Comparison of ENCODE assay signal across 10 mouse cellular contexts in genomic region chr1:190045797-190046196, GRCm38 (mm10).
DNase-seq lines count a peak whose midpoint lies in the region; ATAC-seq and TF ChIP-seq lines count a peak whose summit lies in the region.
"Had no signal": no experiment of that assay in that cellular context is flagged by ENCODE, and none has a peak within 500 bp of the region (broad histone marks: within the 10 kb centered on the region; RNA-seq: fewer than 3 reads in every experiment).

No protein-coding gene starts in this region.

- H3K27me3 ChIP-seq in intestine, postnatal 0 days (replicated peaks; ENCODE audit: control insufficient read depth, insufficient read depth, low read length): no peaks in the 10 kb centered on the region
- H3K27me3 ChIP-seq in limb, embryonic 13.5 days: peaks cover 4% of the 10 kb centered on the region

- no peak overlapping the region for H3K9ac ChIP-seq in intestine, postnatal 0 days (ENCODE audit: low read depth, low read length)
- H3K9ac ChIP-seq in limb, embryonic 13.5 days: no peak overlapping the region

- TF ChIP-seq CTCF in gastrocnemius, adult 2 months (IDR thresholded peaks at IDR 0.05): peak; percentile 59
- peak; percentile 81 for TF ChIP-seq CTCF in intestine, postnatal 0 days (IDR thresholded peaks at IDR 0.05; ENCODE audit: low read depth)

- no peaks in the 10 kb centered on the region for H3K4me1 ChIP-seq in intestine, postnatal 0 days (replicated peaks; ENCODE audit: control insufficient read depth, insufficient read depth, low read length)
- 0 out of 2 replicates have a peak, but pooled peaks cover 3% of the 10 kb centered on the region for H3K4me1 ChIP-seq in limb, embryonic 13.5 days

- no peak overlapping the region for H3K4me2 ChIP-seq in intestine, postnatal 0 days (replicated peaks; ENCODE audit: low read depth)
- H3K4me2 ChIP-seq in limb, embryonic 13.5 days (replicated peaks): no peak overlapping the region

- intact Hi-C loops in gastrocnemius, adult 2 months (cut with DNase I): loop anchor here (2.0 kb wide), 1 partner anchor 753 kb away; no protein-coding TSS in a partner anchor

- ATAC-seq in intestine, postnatal 0 days: no peak
- ATAC-seq in limb, embryonic 13.5 days (ENCODE audit: low FRiP score, low read depth): 0 out of 2 replicates have a peak, but pooled peaks have one; percentile 44
- ATAC-seq in activated CD4-positive, CD25-positive, alpha-beta regulatory T cell, adult 4 months: no peak

- no peak for DNase-seq in gastrocnemius, adult 2 months
- DNase-seq in gastrocnemius, adult 18-20 months (ENCODE audit: low spot score): no peak
- DNase-seq in ES-CJ7 (ENCODE audit: low read depth, low spot score): peak; percentile 49
- peak; percentile 40 for DNase-seq in embryo, embryonic 11.5 days (ENCODE audit: low read depth, low spot score)
- DNase-seq in right cerebral cortex, postnatal 14 days: peak; percentile 22

- 43% methylated on average over 1 of the region's 1 CpGs for WGBS in intestine, postnatal 0 days
- WGBS in limb, embryonic 13.5 days: 17% methylated on average over 1 of the region's 1 CpGs

- H3K4me3 ChIP-seq in gastrocnemius, adult 2 months: no peak overlapping the region
- no peak overlapping the region for H3K4me3 ChIP-seq in intestine, postnatal 0 days (ENCODE audit: low read depth, low read length)
- H3K4me3 ChIP-seq in limb, embryonic 13.5 days: no peak overlapping the region
- H3K4me3 ChIP-seq: erythroblast, embryonic 14.5 days had no signal

- H3K9me3 ChIP-seq in intestine, postnatal 0 days (ENCODE audit: control insufficient read depth): 0 out of 2 replicates have a peak, but pooled peaks cover 2% of the 10 kb centered on the region
- H3K9me3 ChIP-seq in limb, embryonic 13.5 days: peaks cover 10% of the 10 kb centered on the region

- H3K36me3 ChIP-seq in intestine, postnatal 0 days (ENCODE audit: control insufficient read depth, insufficient read depth): no peaks in the 10 kb centered on the region
- H3K36me3 ChIP-seq in limb, embryonic 13.5 days: no peaks in the 10 kb centered on the region

- no peak overlapping the region for H3K27ac ChIP-seq in gastrocnemius, adult 2 months
- no peak overlapping the region for H3K27ac ChIP-seq in intestine, postnatal 0 days (ENCODE audit: low read depth, low read length)
- no peak overlapping the region for H3K27ac ChIP-seq in limb, embryonic 13.5 days
- H3K27ac ChIP-seq: macrophage had no signal

Comparison
In these comparisons a context has a peak if more than half of its experiments do, and no peak if none do; other contexts are left out.
1. DNase-seq: peak in ES-CJ7 (single experiment), embryo, embryonic 11.5 days (single experiment) and right cerebral cortex, postnatal 14 days (single experiment); none in gastrocnemius, adult 2 months (single experiment) and gastrocnemius, adult 18-20 months (single experiment).